Mouse (Mus musculus) retina, adult 2 months (tissue): ENCODE measurements at regions not wholly inside any gene's neighbourhood (a gene's known extent, or its start where the extent isn't known, plus 50 kb on each side); places are given as distances from the start of the nearest gene placed in this dataset.
"Not testable (repeated sequence)": the region's sequence is repeated elsewhere in the genome, so short reads cannot be mapped to it uniquely, and the experiment has no call there.

Source experiments
- DNase-seq: peaks from one replicate; pipeline ENCODE4 v3.0.0-alpha.2; 2012; ENCODE audit warnings: low read depth, low spot score

GRCm38 (mm10) chr4:51868250-51868649, 570.8 kb upstream of the Smc2 start:
- no peak for DNase-seq

GRCm38 (mm10) chr4:51868716-51869115, 570.3 kb upstream of the Smc2 start:
- DNase-seq: not testable (repeated sequence)

GRCm38 (mm10) chr4:51885460-51885859, 553.6 kb upstream of the Smc2 start:
- DNase-seq: no peak

- DNase-seq: no peak
Observed at GRCm38 (mm10) chr4:51889280-51889679, 549.8 kb upstream of the Smc2 start.

- DNase-seq: no peak
Observed at GRCm38 (mm10) chr4:51928245-51928644, 510.8 kb upstream of the Smc2 start.

GRCm38 (mm10) chr4:51969751-51970150, 469.3 kb upstream of the Smc2 start:
- peak; percentile 2 for DNase-seq

- DNase-seq: no peak
Observed at GRCm38 (mm10) chr4:51978962-51979361, 460.1 kb upstream of the Smc2 start.

- no peak for DNase-seq
Observed at GRCm38 (mm10) chr4:51992482-51992881, 446.6 kb upstream of the Smc2 start.

- no peak for DNase-seq
Observed at GRCm38 (mm10) chr4:52036765-52037353, 402.2 kb upstream of the Smc2 start.

- DNase-seq: no peak
Observed at GRCm38 (mm10) chr4:52043404-52043803, 395.6 kb upstream of the Smc2 start.

- DNase-seq: no peak
Observed at GRCm38 (mm10) chr4:52050948-52051347, 388.1 kb upstream of the Smc2 start.

GRCm38 (mm10) chr4:52056031-52056430, 383.0 kb upstream of the Smc2 start:
- DNase-seq: no peak

- no peak for DNase-seq
Observed at GRCm38 (mm10) chr4:52060031-52060430, 379.0 kb upstream of the Smc2 start.

- no peak for DNase-seq
Observed at GRCm38 (mm10) chr4:52099187-52099586, 339.9 kb upstream of the Smc2 start.

- DNase-seq: no peak
Observed at GRCm38 (mm10) chr4:52105887-52106286, 333.2 kb upstream of the Smc2 start.

- no peak for DNase-seq
Observed at GRCm38 (mm10) chr4:52117765-52118290, 321.2 kb upstream of the Smc2 start.

GRCm38 (mm10) chr4:52118439-52119072, 320.5 kb upstream of the Smc2 start:
- no peak for DNase-seq

GRCm38 (mm10) chr4:52152565-52153164, 286.4 kb upstream of the Smc2 start:
- peak; percentile 6 for DNase-seq

- no peak for DNase-seq
Observed at GRCm38 (mm10) chr4:52176240-52176639, 262.8 kb upstream of the Smc2 start.

GRCm38 (mm10) chr4:52197777-52198176, 241.3 kb upstream of the Smc2 start:
- DNase-seq: no peak

- no peak for DNase-seq
Observed at GRCm38 (mm10) chr4:52210601-52211000, 228.4 kb upstream of the Smc2 start.

- no peak for DNase-seq
Observed at GRCm38 (mm10) chr4:52211022-52211421, 228.0 kb upstream of the Smc2 start.

- DNase-seq: no peak
Observed at GRCm38 (mm10) chr4:52213363-52213762, 225.7 kb upstream of the Smc2 start.
